Mouse (Mus musculus) small intestine, adult 2 months (tissue): ENCODE measurements around the gene Armcx4. TPM values are rescaled to one million over a fixed set of nuclear protein-coding genes. Genes with fewer than 3 reads are reported as not detected.

Experiments used
- H3K27ac ChIP-seq: fragments of 200-500 bp; 2 replicates; pipeline ENCODE4 v1.5.1; 2012; ENCODE audit warnings: low read depth, low read length, control low read depth, inconsistent platforms; ENCODE audit not compliant: insufficient read depth
- H3K27me3 ChIP-seq: fragments of 200-500 bp; 2 replicates; pipeline ENCODE4 v1.6.1; 2012; ENCODE audit warnings: mild to moderate bottlenecking, moderate library complexity, low read length, inconsistent platforms; ENCODE audit not compliant: control insufficient read depth, insufficient read depth
- H3K36me3 ChIP-seq: fragments of 200-500 bp; 2 replicates; pipeline ENCODE4 v1.6.1; 2012; ENCODE audit warnings: mild to moderate bottlenecking, low read length, control low read depth, inconsistent platforms; ENCODE audit not compliant: control insufficient read depth, insufficient read depth
- H3K4me1 ChIP-seq: fragments of 200-500 bp; 2 replicates; pipeline ENCODE4 v1.6.1; 2012; ENCODE audit warnings: low read length, inconsistent platforms, mixed read lengths; ENCODE audit not compliant: control insufficient read depth, insufficient read depth, insufficient read length
- H3K4me3 ChIP-seq: fragments of 200-500 bp; 2 replicates; pipeline ENCODE4 v1.5.1; 2012; ENCODE audit warnings: low read depth, mild to moderate bottlenecking, control low read depth, inconsistent platforms, low read length, moderate library complexity
- CTCF ChIP-seq: fragments of 200-500 bp; IDR thresholded peaks from 2 replicates; pipeline ENCODE4 v1.5.1; 2012; ENCODE audit warnings: low read depth, mild to moderate bottlenecking, control low read depth, inconsistent platforms, low read length, moderate library complexity, mixed read lengths; ENCODE audit not compliant: insufficient replicate concordance, insufficient read length; ENCODE audit errors: extremely low read depth
- POLR2A ChIP-seq: fragments of 200-500 bp; IDR thresholded peaks from 2 replicates; pipeline ENCODE4 v1.6.1; 2012; ENCODE audit warnings: low read depth, mild to moderate bottlenecking, control low read depth, inconsistent platforms, low read length, moderate library complexity
- WGBS: fragments of 180-500 bp; shearing (Covaris S2); methylation state at CpG from one replicate; pipeline ENCODE4 v1.1.7; 2018; 5-methylcytosine and 5-hydroxymethylcytosine counted together
- polyA plus RNA-seq: library from polyadenylated mRNA; depleted of rRNA; stranded (reverse); fragments of >200 nt; gene quantifications from 2 replicates; pipeline ENCODE4 v1.2.3, GENCODE M21; 2012; rRNA removed

Armcx4 gene
- polyA plus RNA-seq: 0.14 and 0.15 TPM in 2 replicates

- Histone ChIP-seq H3K27me3 (no peaks in the 10 kb centered on the region), H3K4me3 (peak within 1 kb of the TSS; percentile 68), H3K36me3 (no peaks in the 10 kb centered on the region), H3K4me1 (no peaks in the 10 kb centered on the region), H3K27ac (no peak within 1 kb of the TSS)
- WGBS: 23% methylated on average over 32 of the region's 33 CpGs
- TF ChIP-seq CTCF (no peak), POLR2A (no peak)
Observed at GRCm38 (mm10) chrX:134686267-134686666, at the start of gene Armcx4. Gene Armcx4, plus strand, starts transcription at chrX:134686519.

- no peak overlapping the region for H3K27ac ChIP-seq
- H3K27me3 ChIP-seq: no peaks in the 10 kb centered on the region
- H3K4me1 ChIP-seq: peaks cover under 1% of the 10 kb centered on the region; the same call in 1 of the 2 replicates
- no peaks in the 10 kb centered on the region for H3K36me3 ChIP-seq
- TF ChIP-seq CTCF (no peak), POLR2A (no peak)
- no peak overlapping the region for H3K4me3 ChIP-seq
- 55% methylated on average over 10 of the region's 10 CpGs for WGBS
Observed at GRCm38 (mm10) chrX:134641000-134641760, 45.1 kb upstream of the Armcx4 start.

- Histone ChIP-seq H3K27me3 (no peaks in the 10 kb centered on the region), H3K4me1 (no peaks in the 10 kb centered on the region), H3K27ac (no peak overlapping the region), H3K36me3 (no peaks in the 10 kb centered on the region), H3K4me3 (no peak overlapping the region)
- WGBS: 60% methylated on average over 1 of the region's 1 CpGs
- TF ChIP-seq CTCF: no peak
- no peak for TF ChIP-seq POLR2A
Observed at GRCm38 (mm10) chrX:134646338-134646737, 40.0 kb upstream of the Armcx4 start.

- Histone ChIP-seq H3K4me1 (no peaks in the 10 kb centered on the region), H3K27me3 (no peaks in the 10 kb centered on the region), H3K36me3 (no peaks in the 10 kb centered on the region), H3K27ac (no peak overlapping the region), H3K4me3 (no peak overlapping the region)
- TF ChIP-seq CTCF (no peak), POLR2A (no peak)
- WGBS: 57% methylated on average over 8 of the region's 8 CpGs
Observed at GRCm38 (mm10) chrX:134647421-134647820, 38.9 kb upstream of the Armcx4 start.

GRCm38 (mm10) chrX:134648031-134648692, 38.2 kb upstream of the Armcx4 start:
- Histone ChIP-seq H3K27me3 (no peaks in the 10 kb centered on the region), H3K4me1 (no peaks in the 10 kb centered on the region), H3K27ac (no peak overlapping the region), H3K36me3 (no peaks in the 10 kb centered on the region), H3K4me3 (no peak overlapping the region)
- 13% methylated on average over 11 of the region's 11 CpGs for WGBS
- TF ChIP-seq POLR2A (no peak), CTCF (peak; percentile 46; the same call in 1 of the 2 replicates)

GRCm38 (mm10) chrX:134652061-134652460, 34.3 kb upstream of the Armcx4 start:
- 52% methylated on average over 1 of the region's 1 CpGs for WGBS
- Histone ChIP-seq H3K4me3 (no peak overlapping the region), H3K4me1 (no peaks in the 10 kb centered on the region), H3K27ac (no peak overlapping the region), H3K36me3 (no peaks in the 10 kb centered on the region), H3K27me3 (no peaks in the 10 kb centered on the region)
- TF ChIP-seq CTCF (no peak), POLR2A (no peak)

GRCm38 (mm10) chrX:134661586-134661985, 24.7 kb upstream of the Armcx4 start:
- Histone ChIP-seq H3K27me3 (no peaks in the 10 kb centered on the region), H3K4me3 (no peak overlapping the region), H3K27ac (no peak overlapping the region), H3K36me3 (no peaks in the 10 kb centered on the region), H3K4me1 (no peaks in the 10 kb centered on the region)
- no peak for TF ChIP-seq POLR2A
- TF ChIP-seq CTCF: no peak
- 68% methylated on average over 5 of the region's 5 CpGs for WGBS
